Mouse (Mus musculus) left cerebral cortex, postnatal 36 days (tissue): Measurements from ENCODE around the gene Gm42742. TPM values are rescaled to one million over a fixed set of nuclear protein-coding genes. Genes with fewer than 3 reads are reported as not detected.

Source experiments
- DNase-seq, 2 experiments: peaks; one replicate each; pipeline ENCODE4 v3.0.0; 2021 to 2022; ENCODE audit warnings: low spot score in 2 of 2, mixed read lengths in 1 of 2
- intact Hi-C: fragments of 180-260 bp; cut with DNase I; formaldehyde crosslinking; loops from one replicate; pipeline ENCODE4 v1.15.1; 2025
- total RNA-seq, 2 experiments: library from RNA; stranded (reverse); gene quantifications; 2 replicates each; pipeline ENCODE4 v1.2.3; 2021

The Gm42742 gene
- 10 to 100 TPM; 36.5 to 50.3 TPM for total RNA-seq

- peak; percentile 74 to 79 for DNase-seq
- intact Hi-C loops = no loop called here
These were observed at the start of gene Gm42742, which contains the start of gene Prrt2 for GRCm38 (mm10) chr7:127020901-127021562. Gene Gm42742 (minus strand): TSS chr7:127021097. Gene Prrt2 (minus strand): TSS chr7:127021211.

- DNase-seq = no peak
- intact Hi-C loops = loop anchor here (10.0 kb wide), 1 partner anchor 108 kb away; no protein-coding TSS in a partner anchor
These were observed 45.4 kb upstream of the Gm42742 start for GRCm38 (mm10) chr7:127066317-127066716.

GRCm38 (mm10) chr7:127065538-127065937, 44.6 kb upstream of the Gm42742 start:
- no peak for DNase-seq
- intact Hi-C loops = loop anchor here (10.0 kb wide), 1 partner anchor 109 kb away; no protein-coding TSS in a partner anchor

GRCm38 (mm10) chr7:127055026-127055585, 34.2 kb upstream of the Gm42742 start:
- peak; percentile 7 to 31 for DNase-seq
- intact Hi-C loops = no loop called here

GRCm38 (mm10) chr7:127041851-127042672, 21.2 kb upstream of the Gm42742 start, which contains the start of gene Kif22:
Gene Kif22 (minus strand): TSS chr7:127042471.
- intact Hi-C loops = no loop called here
- peak; percentile 84 to 88 for DNase-seq

- intact Hi-C loops = no loop called here
- DNase-seq = no peak
These were observed 10.3 kb upstream of the Gm42742 start for GRCm38 (mm10) chr7:127031244-127031643.

GRCm38 (mm10) chr7:127030172-127030571, 9.3 kb upstream of the Gm42742 start:
- DNase-seq = no peak
- intact Hi-C loops = no loop called here

GRCm38 (mm10) chr7:127027885-127028284, 7.0 kb upstream of the Gm42742 start:
- intact Hi-C loops = loop anchor here (5.0 kb wide), 2 partner anchors 74 to 146 kb away; partner anchors contain the start of gene Taok2
- peak in 1 of 2 experiments; percentile 31 for DNase-seq

- peak; percentile 100 for DNase-seq
- intact Hi-C loops = loop anchor here (5.0 kb wide), 2 partner anchors 75 to 145 kb away; partner anchors contain the start of gene Taok2
These were observed 6.3 kb upstream of the Gm42742 start, which contains the start of gene Maz for GRCm38 (mm10) chr7:127026984-127027726. Gene Maz (minus strand): TSS chr7:127027037.

- DNase-seq = no peak
- intact Hi-C loops = loop anchor here (5.0 kb wide), 2 partner anchors 76 to 144 kb away; partner anchors contain the start of gene Taok2
These were observed 5.7 kb upstream of the Gm42742 start for GRCm38 (mm10) chr7:127026616-127026983.

- DNase-seq = peak; percentile 53 to 68
- intact Hi-C loops = loop anchor here (5.0 kb wide), 2 partner anchors 76 to 144 kb away; partner anchors contain the start of gene Taok2
These were observed 5.3 kb upstream of the Gm42742 start for GRCm38 (mm10) chr7:127026161-127026600.

- peak in 1 of 2 experiments; percentile 65 for DNase-seq
- intact Hi-C loops = loop anchor here (5.0 kb wide), 2 partner anchors 77 to 143 kb away; partner anchors contain the start of gene Taok2
These were observed 4.8 kb upstream of the Gm42742 start for GRCm38 (mm10) chr7:127025556-127026160.

- DNase-seq = peak; percentile 84 to 85
- intact Hi-C loops = loop anchor here (5.0 kb wide), 2 partner anchors 77 to 143 kb away; partner anchors contain the start of gene Taok2
These were observed 4.1 kb upstream of the Gm42742 start for GRCm38 (mm10) chr7:127024755-127025555.

- intact Hi-C loops = no loop called here
- no peak for DNase-seq
These were observed 3.2 kb upstream of the Gm42742 start for GRCm38 (mm10) chr7:127023896-127024690.

- intact Hi-C loops = no loop called here
- no peak for DNase-seq
These were observed 2.4 kb upstream of the Gm42742 start for GRCm38 (mm10) chr7:127023272-127023691.

GRCm38 (mm10) chr7:127022528-127023271, 1.8 kb upstream of the Gm42742 start:
- DNase-seq = peak in 1 of 2 experiments; percentile 28
- intact Hi-C loops = no loop called here
